Mouse (Mus musculus): Measurements from ENCODE around the gene Plxdc1. TPM values are rescaled to one million over a fixed set of nuclear protein-coding genes. Genes with fewer than 3 reads are reported as not detected.

Gene Plxdc1
- polyA plus RNA-seq, 1 experiment from 2014 or later, result 1.7 TPM

Small RNA genes lying within 50 kb of the gene (microRNA-seq; reads per million reads assigned to microRNA genes)
- gene Gm22461 (not detected), gene Gm27597 (not detected)

Other genes starting within 250 kb of the Plxdc1 start
- gene Pip4k2b, start 241.7 kb downstream of the Plxdc1 start, polyA plus RNA-seq (2014; fragmentation: Nextera tagmentation; extraction: Ambion mirVana), result 1.9 and 2.6 TPM in 2 replicates
- gene Cwc25, start 219.9 kb downstream of the Plxdc1 start, polyA plus RNA-seq (2014; fragmentation: Nextera tagmentation; extraction: Ambion mirVana), result 12.6 and 13.7 TPM in 2 replicates
- gene 1700001P01Rik, start 210.5 kb downstream of the Plxdc1 start, polyA plus RNA-seq (2014; fragmentation: Nextera tagmentation; extraction: Ambion mirVana), result 0.56 TPM in 1 of 2 replicates, not detected in the other
- gene Rpl23, start 204.0 kb downstream of the Plxdc1 start, polyA plus RNA-seq (2014; fragmentation: Nextera tagmentation; extraction: Ambion mirVana), result 695 and 947 TPM in 2 replicates
- gene Lasp1, start 187.4 kb downstream of the Plxdc1 start, polyA plus RNA-seq (2014; fragmentation: Nextera tagmentation; extraction: Ambion mirVana), result 46.9 and 57.2 TPM in 2 replicates
- 8.6 and 11.3 TPM in 2 replicates for gene B230217C12Rik, start 145.7 kb downstream of the Plxdc1 start, polyA plus RNA-seq (2014; fragmentation: Nextera tagmentation; extraction: Ambion mirVana)
- gene Fbxo47, start 102.3 kb downstream of the Plxdc1 start, polyA plus RNA-seq (2014; fragmentation: Nextera tagmentation; extraction: Ambion mirVana), result 0.33 and 0.47 TPM in 2 replicates
- 9.3 and 16.2 TPM in 2 replicates for gene Arl5c, start 9.7 kb upstream of the Plxdc1 start, polyA plus RNA-seq (2014; fragmentation: Nextera tagmentation; extraction: Ambion mirVana)
- gene Cacnb1, start 36.6 kb upstream of the Plxdc1 start, polyA plus RNA-seq (2014; fragmentation: Nextera tagmentation; extraction: Ambion mirVana), result 11.7 and 12.3 TPM in 2 replicates
- gene Rpl19, start 40.3 kb upstream of the Plxdc1 start, polyA plus RNA-seq (2014; fragmentation: Nextera tagmentation; extraction: Ambion mirVana), result 1,236 and 1,648 TPM in 2 replicates
- 3.8 and 4.1 TPM in 2 replicates for gene Stac2, start 67.0 kb upstream of the Plxdc1 start, polyA plus RNA-seq (2014; fragmentation: Nextera tagmentation; extraction: Ambion mirVana)
- gene Fbxl20, start 164.0 kb upstream of the Plxdc1 start, polyA plus RNA-seq (2014; fragmentation: Nextera tagmentation; extraction: Ambion mirVana), result 10.1 and 17.8 TPM in 2 replicates
- 62.5 and 76.6 TPM in 2 replicates for gene Med1, start 206.8 kb upstream of the Plxdc1 start, polyA plus RNA-seq (2014; fragmentation: Nextera tagmentation; extraction: Ambion mirVana)
- gene Cdk12, start 216.6 kb upstream of the Plxdc1 start, polyA plus RNA-seq (2014; fragmentation: Nextera tagmentation; extraction: Ambion mirVana), result 16.1 and 18.3 TPM in 2 replicates

All from kidney, embryonic 14.5 days (tissue).